Mouse (Mus musculus) spleen, postnatal 10 days (tissue): Measurements from ENCODE around the gene Gm29427.
"Not testable (repeated sequence)": the region's sequence is repeated elsewhere in the genome, so short reads cannot be mapped to it uniquely, and the experiment has no call there.

Source experiments
- DNase-seq, 2 experiments: peaks; one replicate each; pipeline ENCODE4 v3.0.0; 2021 to 2022; ENCODE audit warnings: low spot score in 2 of 2

Gm29427 gene

GRCm38 (mm10) chr1:130731741-130732337, 16.2 kb upstream of the Gm29427 start, which contains the start of gene AA986860:
Gene AA986860 (plus strand): TSS chr1:130731976.
- DNase-seq = no peak

- no peak for DNase-seq
These were observed 13.6 kb upstream of the Gm29427 start, which contains the start of gene Pfkfb2 for GRCm38 (mm10) chr1:130729153-130729552. Gene Pfkfb2 (minus strand): TSS chr1:130729253.

- DNase-seq = no peak
These were observed 13.1 kb upstream of the Gm29427 start for GRCm38 (mm10) chr1:130728708-130729107.

- no peak for DNase-seq
These were observed 12.5 kb upstream of the Gm29427 start for GRCm38 (mm10) chr1:130728070-130728469.

GRCm38 (mm10) chr1:130726396-130726795, 10.8 kb upstream of the Gm29427 start:
- DNase-seq = no peak

- DNase-seq = no peak
These were observed 8.6 kb upstream of the Gm29427 start for GRCm38 (mm10) chr1:130724206-130724605.

- DNase-seq = peak; percentile 93 to 95
These were observed 1.8 kb upstream of the Gm29427 start, which contains the start of gene Yod1 for GRCm38 (mm10) chr1:130717291-130717871. Gene Yod1 (plus strand): TSS chr1:130717327.

GRCm38 (mm10) chr1:130716513-130717290, 1.1 kb upstream of the Gm29427 start:
- DNase-seq = peak in 1 of 2 experiments; percentile 56

- no peak for DNase-seq
These were observed 566 bp upstream of the Gm29427 start for GRCm38 (mm10) chr1:130716218-130716512.

GRCm38 (mm10) chr1:130714046-130714445, 1.6 kb downstream of the Gm29427 start:
- DNase-seq = no peak

GRCm38 (mm10) chr1:130710283-130711080, 5.1 kb downstream of the Gm29427 start:
- no peak for DNase-seq

- DNase-seq = no peak
These were observed 12.0 kb downstream of the Gm29427 start for GRCm38 (mm10) chr1:130703613-130704012.

GRCm38 (mm10) chr1:130701976-130702375, 13.6 kb downstream of the Gm29427 start:
- no peak for DNase-seq

GRCm38 (mm10) chr1:130699937-130700633, 15.5 kb downstream of the Gm29427 start:
- no peak for DNase-seq

GRCm38 (mm10) chr1:130698601-130699000, 17.0 kb downstream of the Gm29427 start:
- no peak for DNase-seq

GRCm38 (mm10) chr1:130683905-130684304, 31.7 kb downstream of the Gm29427 start:
- DNase-seq = no peak

GRCm38 (mm10) chr1:130681656-130682413, 33.8 kb downstream of the Gm29427 start:
- no peak for DNase-seq

- DNase-seq = no peak
These were observed 34.5 kb downstream of the Gm29427 start for GRCm38 (mm10) chr1:130681075-130681474.

GRCm38 (mm10) chr1:130678551-130678950, 37.0 kb downstream of the Gm29427 start:
- DNase-seq = no peak

- not testable (repeated sequence) for DNase-seq
These were observed 52.0 kb downstream of the Gm29427 start for GRCm38 (mm10) chr1:130663576-130663975.

- DNase-seq = no peak
These were observed 54.1 kb downstream of the Gm29427 start, which contains the start of gene C4bp for GRCm38 (mm10) chr1:130661454-130661853. Gene C4bp (minus strand): TSS chr1:130661632.
